Mouse (Mus musculus): ENCODE data around the gene Cebpb.
A peak's percentile ranks its signal among the peaks of the same experiment; 100 is the strongest.
"Not testable (repeated sequence)": the region's sequence is repeated elsewhere in the genome, so short reads cannot be mapped to it uniquely, and the experiment has no call there.

Cebpb gene

GRCm38 (mm10) chr2:167688498-167689451 is at the start of gene Cebpb:
Cebpb (plus strand) TSS chr2:167688915.
- DNase-seq (ENCODE audit: low read depth, low spot score) = no peak

- no peak for DNase-seq (ENCODE audit: low read depth, low spot score)
Measured at GRCm38 (mm10) chr2:167640279-167640678, 48.4 kb upstream of the Cebpb start.

- no peak for DNase-seq (ENCODE audit: low read depth, low spot score)
Measured at GRCm38 (mm10) chr2:167641337-167641736, 47.4 kb upstream of the Cebpb start.

GRCm38 (mm10) chr2:167642164-167642563 is 46.6 kb upstream of the Cebpb start:
- DNase-seq (ENCODE audit: low read depth, low spot score) = no peak

- not testable (repeated sequence) for DNase-seq (ENCODE audit: low read depth, low spot score)
Measured at GRCm38 (mm10) chr2:167643356-167644052, 45.2 kb upstream of the Cebpb start.

GRCm38 (mm10) chr2:167646411-167646810 is 42.3 kb upstream of the Cebpb start:
- no peak for DNase-seq (ENCODE audit: low read depth, low spot score)

GRCm38 (mm10) chr2:167649290-167650032 is 39.3 kb upstream of the Cebpb start:
- DNase-seq (ENCODE audit: low read depth, low spot score) = no peak

- DNase-seq (ENCODE audit: low read depth, low spot score) = no peak
Measured at GRCm38 (mm10) chr2:167651622-167652021, 37.1 kb upstream of the Cebpb start.

- DNase-seq (ENCODE audit: low read depth, low spot score) = no peak
Measured at GRCm38 (mm10) chr2:167652694-167653093, 36.0 kb upstream of the Cebpb start.

GRCm38 (mm10) chr2:167654911-167655600 is 33.7 kb upstream of the Cebpb start:
- no peak for DNase-seq (ENCODE audit: low read depth, low spot score)

- no peak for DNase-seq (ENCODE audit: low read depth, low spot score)
Measured at GRCm38 (mm10) chr2:167656629-167657478, 31.9 kb upstream of the Cebpb start.

- DNase-seq (ENCODE audit: low read depth, low spot score) = no peak
Measured at GRCm38 (mm10) chr2:167657973-167658372, 30.7 kb upstream of the Cebpb start.

- DNase-seq (ENCODE audit: low read depth, low spot score) = no peak
Measured at GRCm38 (mm10) chr2:167658712-167659111, 30.0 kb upstream of the Cebpb start.

- no peak for DNase-seq (ENCODE audit: low read depth, low spot score)
Measured at GRCm38 (mm10) chr2:167659177-167659846, 29.4 kb upstream of the Cebpb start.

- no peak for DNase-seq (ENCODE audit: low read depth, low spot score)
Measured at GRCm38 (mm10) chr2:167659847-167660610, 28.7 kb upstream of the Cebpb start.

- DNase-seq (ENCODE audit: low read depth, low spot score) = no peak
Measured at GRCm38 (mm10) chr2:167660611-167660971, 28.1 kb upstream of the Cebpb start.

GRCm38 (mm10) chr2:167661270-167662203 is 27.2 kb upstream of the Cebpb start, which contains the start of gene Gm20431:
Gm20431 (minus strand) TSS chr2:167661496.
- DNase-seq (ENCODE audit: low read depth, low spot score) = peak; percentile 81

- no peak for DNase-seq (ENCODE audit: low read depth, low spot score)
Measured at GRCm38 (mm10) chr2:167662713-167663112, 26.0 kb upstream of the Cebpb start.
